In genomic region chr9:72766789-72767349, GRCm38 (mm10) we compare ENCODE assay signal across 8 mouse cellular contexts. TPM values are rescaled to one million over a fixed set of nuclear protein-coding genes. Genes with fewer than 3 reads are reported as not detected.
DNase-seq lines count a peak whose midpoint lies in the region; ATAC-seq and TF ChIP-seq lines count a peak whose summit lies in the region.

No protein-coding gene starts in this region.

- no peaks in the 10 kb centered on the region for H3K27me3 ChIP-seq in intestine, postnatal 0 days (replicated peaks; ENCODE audit: control insufficient read depth, insufficient read depth, low read length)
- no peaks in the 10 kb centered on the region for H3K27me3 ChIP-seq in midbrain, embryonic 11.5 days (ENCODE audit: control insufficient read depth, insufficient read depth, low read length)
- H3K27me3 ChIP-seq in small intestine, adult 2 months (ENCODE audit: control insufficient read depth, insufficient read depth, low read length) = no peaks in the 10 kb centered on the region

- peak; percentile 83 for ATAC-seq in granulocyte monocyte progenitor cell, adult 5-6 weeks (replicated peaks; ENCODE audit: poor library complexity, severe bottlenecking)
- peak; percentile 47; the same call in 1 of the 2 replicates for ATAC-seq in intestine, postnatal 0 days
- peak; percentile 75 for ATAC-seq in midbrain, embryonic 11.5 days (ENCODE audit: low FRiP score)
- ATAC-seq in activated CD4-positive, CD25-positive, alpha-beta regulatory T cell, adult 4 months = no peak

- H3K9ac ChIP-seq in intestine, postnatal 0 days (ENCODE audit: low read depth, low read length) = no peak overlapping the region
- H3K9ac ChIP-seq in midbrain, embryonic 11.5 days (ENCODE audit: low read length) = peak overlapping the region; percentile 54

- WGBS in intestine, postnatal 0 days = 1% methylated on average over 17 of the region's 17 CpGs
- 1% methylated on average over 17 of the region's 17 CpGs for WGBS in midbrain, embryonic 11.5 days
- 2% methylated on average over 17 of the region's 17 CpGs for WGBS in small intestine, adult 2 months

- intact Hi-C loops in left cerebral cortex, postnatal 36 days (cut with DNase I) = loop anchor here (1.0 kb wide), 1 partner anchor 117 kb away; no protein-coding TSS in a partner anchor

- peak overlapping the region; percentile 20 for H3K4me3 ChIP-seq in intestine, postnatal 0 days (ENCODE audit: low read depth, low read length)
- peak overlapping the region; percentile 24 for H3K4me3 ChIP-seq in midbrain, embryonic 11.5 days (ENCODE audit: low read depth, low read length)
- H3K4me3 ChIP-seq in small intestine, adult 2 months (ENCODE audit: low read depth, low read length) = peak overlapping the region; percentile 52

- 0 out of 2 replicates have a peak, but pooled peaks cover 3% of the 10 kb centered on the region for H3K4me1 ChIP-seq in intestine, postnatal 0 days (replicated peaks; ENCODE audit: control insufficient read depth, insufficient read depth, low read length)
- no peaks in the 10 kb centered on the region for H3K4me1 ChIP-seq in midbrain, embryonic 11.5 days (ENCODE audit: control insufficient read depth, insufficient read depth, low read length)
- peaks cover 2% of the 10 kb centered on the region; the same call in 1 of the 2 replicates for H3K4me1 ChIP-seq in small intestine, adult 2 months (ENCODE audit: control insufficient read depth, insufficient read depth, insufficient read length, low read length)

- peak; percentile 93 for TF ChIP-seq CTCF in intestine, postnatal 0 days (IDR thresholded peaks at IDR 0.05; ENCODE audit: low read depth)
- TF ChIP-seq CTCF in small intestine, adult 2 months (IDR thresholded peaks at IDR 0.05; ENCODE audit: extremely low read depth, insufficient read length, insufficient replicate concordance, low read depth, low read length) = peak; percentile 80

- no peaks in the 10 kb centered on the region for H3K36me3 ChIP-seq in intestine, postnatal 0 days (ENCODE audit: control insufficient read depth, insufficient read depth)
- no peaks in the 10 kb centered on the region for H3K36me3 ChIP-seq in midbrain, embryonic 11.5 days (ENCODE audit: control insufficient read depth, insufficient read depth, low read length)
- H3K36me3 ChIP-seq in small intestine, adult 2 months (ENCODE audit: control insufficient read depth, insufficient read depth, low read length) = no peaks in the 10 kb centered on the region

- peak overlapping the region; percentile 61 for H3K4me2 ChIP-seq in intestine, postnatal 0 days (replicated peaks; ENCODE audit: low read depth)
- peak overlapping the region; percentile 56 for H3K4me2 ChIP-seq in midbrain, embryonic 11.5 days

- no peak for TF ChIP-seq POLR2A in small intestine, adult 2 months (IDR thresholded peaks at IDR 0.05; ENCODE audit: low read depth, low read length)

- H3K27ac ChIP-seq in intestine, postnatal 0 days (ENCODE audit: low read depth, low read length) = no peak overlapping the region
- no peak overlapping the region for H3K27ac ChIP-seq in midbrain, embryonic 11.5 days (ENCODE audit: low read depth, low read length)
- no peak overlapping the region for H3K27ac ChIP-seq in small intestine, adult 2 months (ENCODE audit: insufficient read depth, low read depth, low read length)

- H3K9me3 ChIP-seq in intestine, postnatal 0 days (ENCODE audit: control insufficient read depth) = no peaks in the 10 kb centered on the region
- H3K9me3 ChIP-seq in midbrain, embryonic 11.5 days (ENCODE audit: control insufficient read depth, low read length) = no peaks in the 10 kb centered on the region

- peak; percentile 93 for DNase-seq in adrenal gland, postnatal 10 days
- DNase-seq in embryo, embryonic 11.5 days (ENCODE audit: low read depth, low spot score) = peak; percentile 80
- DNase-seq in left cerebral cortex, postnatal 36 days (ENCODE audit: low spot score in 2 of 2) = peak; percentile 87 to 91
- DNase-seq in midbrain, embryonic 11.5 days (ENCODE audit: low spot score, missing footprints) = peak; percentile 98

RNA-seq across cellular contexts. Expression of gene Prtg, which starts 39.8 kb away (rescaled TPM):
- total RNA-seq in adrenal gland, postnatal 10 days (2021) = under 1 TPM; 0.45 to 0.61 TPM
- 0.17 TPM in 1 of 2 replicates, not detected in the other for total RNA-seq in granulocyte monocyte progenitor cell, adult 5-6 weeks (2014; fragmentation: Nextera tagmentation)
- not detected in 2 replicates for total RNA-seq in granulocyte monocyte progenitor cell, adult 5-6 weeks (2017)
- polyA plus RNA-seq in intestine, postnatal 0 days (2015; fragmentation: Nextera tagmentation; extraction: Ambion mirVana) = 0.17 and 0.21 TPM in 2 replicates
- 1 to 10 TPM in 1 of 2 experiments, under 1 TPM in 1; 0.96 to 1.4 TPM for total RNA-seq in left cerebral cortex, postnatal 36 days (2021)
- 5.1 and 6.2 TPM in 2 replicates for polyA plus RNA-seq in midbrain, embryonic 11.5 days (2014; fragmentation: Nextera tagmentation; extraction: Ambion mirVana)
- polyA plus RNA-seq in small intestine, adult 2 months (2012; rRNA removed) = 0.01 and 0.04 TPM in 2 replicates
- not detected for polyA plus RNA-seq in activated CD4-positive, CD25-positive, alpha-beta regulatory T cell, adult 4 months (2017; shearing (Covaris generic))
